Mouse (Mus musculus): ENCODE results near the gene Syngr2. TPM values are rescaled to one million over a fixed set of nuclear protein-coding genes. Genes with fewer than 3 reads are reported as not detected.
"Not testable (repeated sequence)": the region's sequence is repeated elsewhere in the genome, so short reads cannot be mapped to it uniquely, and the experiment has no call there.

Gene Syngr2
- polyA plus RNA-seq, 1 experiment from 2014 or later: 13.1 TPM

GRCm38 (mm10) chr11:117826164-117826563 is 16.7 kb downstream of the Syngr2 start:
- peak overlapping the region; percentile 76 for H3K4me2 ChIP-seq (ENCODE audit: low read length)
- H3K27me3 ChIP-seq (replicated peaks; ENCODE audit: control insufficient read depth, insufficient read depth, low read length): no peaks in the 10 kb centered on the region
- H3K27ac ChIP-seq (ENCODE audit: low read length): peak overlapping the region; percentile 47
- peak overlapping the region; percentile 50 for H3K4me3 ChIP-seq (replicated peaks; ENCODE audit: low read length)
- 3% methylated on average over 5 of the region's 5 CpGs for WGBS
- no peaks in the 10 kb centered on the region for H3K9me3 ChIP-seq (ENCODE audit: control insufficient read depth, low read length)
- H3K4me1 ChIP-seq (replicated peaks; ENCODE audit: control insufficient read depth, insufficient read depth, low read length): peaks cover 31% of the 10 kb centered on the region
- no peaks in the 10 kb centered on the region for H3K36me3 ChIP-seq (ENCODE audit: control insufficient read depth, insufficient read depth)
- ATAC-seq: peak; percentile 21
- peak overlapping the region; percentile 53 for H3K9ac ChIP-seq (replicated peaks; ENCODE audit: low read depth, low read length)

DNA sequence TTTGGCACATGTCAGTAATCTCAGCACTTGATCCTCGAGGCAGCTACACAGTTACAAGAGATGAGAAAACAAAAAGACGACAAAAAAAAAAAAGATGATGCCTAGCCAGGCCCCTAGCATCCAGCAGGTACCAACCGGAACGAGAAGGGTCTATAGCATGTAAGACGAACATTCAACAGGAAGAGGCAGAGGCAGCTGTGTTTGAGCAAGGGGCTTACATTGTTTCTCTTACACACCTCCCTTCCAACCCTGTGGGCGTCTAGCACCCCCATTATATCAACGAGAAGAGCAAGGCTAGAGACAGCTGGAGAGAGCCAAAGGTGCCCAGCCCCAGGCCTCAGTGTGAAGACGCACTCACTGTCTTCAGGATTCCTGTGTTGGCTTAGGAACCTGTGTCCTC is 17.4 kb downstream of the Syngr2 start:
- WGBS: 53% methylated on average over 8 of the region's 8 CpGs
- ATAC-seq: no peak
- Histone ChIP-seq H3K4me1 (replicated peaks; ENCODE audit: control insufficient read depth, insufficient read depth, low read length) (peaks cover 31% of the 10 kb centered on the region), H3K4me2 (ENCODE audit: low read length) (peak overlapping the region; percentile 76; the same call in 1 of the 2 replicates), H3K27me3 (replicated peaks; ENCODE audit: control insufficient read depth, insufficient read depth, low read length) (no peaks in the 10 kb centered on the region), H3K9me3 (ENCODE audit: control insufficient read depth, low read length) (no peaks in the 10 kb centered on the region), H3K27ac (ENCODE audit: low read length) (no peak overlapping the region), H3K9ac (replicated peaks; ENCODE audit: low read depth, low read length) (no peak overlapping the region), H3K4me3 (replicated peaks; ENCODE audit: low read length) (no peak overlapping the region), H3K36me3 (ENCODE audit: control insufficient read depth, insufficient read depth) (no peaks in the 10 kb centered on the region)

- Histone ChIP-seq H3K4me2 (ENCODE audit: low read length) (no peak overlapping the region), H3K27me3 (replicated peaks; ENCODE audit: control insufficient read depth, insufficient read depth, low read length) (no peaks in the 10 kb centered on the region), H3K4me1 (replicated peaks; ENCODE audit: control insufficient read depth, insufficient read depth, low read length) (peaks cover 36% of the 10 kb centered on the region), H3K9ac (replicated peaks; ENCODE audit: low read depth, low read length) (no peak overlapping the region), H3K4me3 (replicated peaks; ENCODE audit: low read length) (no peak overlapping the region), H3K9me3 (ENCODE audit: control insufficient read depth, low read length) (no peaks in the 10 kb centered on the region), H3K36me3 (ENCODE audit: control insufficient read depth, insufficient read depth) (no peaks in the 10 kb centered on the region), H3K27ac (ENCODE audit: low read length) (no peak overlapping the region)
- ATAC-seq: no peak
- WGBS: 66% methylated on average over 3 of the region's 3 CpGs
Observed at GRCm38 (mm10) chr11:117827386-117827785, 17.9 kb downstream of the Syngr2 start.

DNA sequence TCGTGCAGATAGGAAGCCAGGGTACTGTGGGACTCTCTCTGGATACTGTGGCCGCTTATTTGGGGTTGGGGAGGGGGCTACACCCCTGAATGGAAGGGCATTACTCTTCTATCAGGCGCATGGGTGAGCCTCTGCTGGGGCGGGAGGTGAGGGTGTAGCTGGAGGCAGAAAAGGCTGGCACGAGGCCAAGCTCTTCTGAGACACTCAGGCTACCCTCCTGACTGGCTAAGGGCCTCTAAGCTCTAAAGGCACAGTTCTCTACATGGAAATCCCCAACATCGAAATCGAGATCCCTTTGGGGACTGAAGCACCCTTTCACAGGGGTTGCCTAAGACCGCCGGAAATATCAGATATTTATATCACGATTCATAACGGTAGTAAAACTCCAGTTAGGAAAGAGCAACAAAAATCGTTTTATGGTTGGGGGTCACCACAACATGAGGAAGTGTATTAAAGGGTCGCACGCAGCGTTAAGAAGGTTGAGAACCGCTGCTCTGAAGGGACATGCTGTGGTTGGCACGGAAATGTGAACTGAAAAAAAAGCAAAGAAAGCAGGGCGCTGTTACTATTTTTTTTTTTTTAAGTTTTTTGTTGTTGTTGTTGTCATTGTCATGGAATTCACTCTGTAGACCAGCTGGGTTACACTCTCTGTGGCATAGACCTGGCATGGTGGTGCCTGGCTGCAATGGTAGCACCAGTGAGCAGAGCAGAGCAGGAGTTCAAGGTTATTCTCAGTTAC is 18.9 kb downstream of the Syngr2 start:
- peaks cover 37% of the 10 kb centered on the region for H3K4me1 ChIP-seq (replicated peaks; ENCODE audit: control insufficient read depth, insufficient read depth, low read length)
- H3K9ac ChIP-seq (replicated peaks; ENCODE audit: low read depth, low read length): no peak overlapping the region
- ATAC-seq: no peak
- H3K9me3 ChIP-seq (ENCODE audit: control insufficient read depth, low read length): no peaks in the 10 kb centered on the region
- H3K27me3 ChIP-seq (replicated peaks; ENCODE audit: control insufficient read depth, insufficient read depth, low read length): no peaks in the 10 kb centered on the region
- H3K36me3 ChIP-seq (ENCODE audit: control insufficient read depth, insufficient read depth): no peaks in the 10 kb centered on the region
- H3K27ac ChIP-seq (ENCODE audit: low read length): no peak overlapping the region
- no peak overlapping the region for H3K4me3 ChIP-seq (replicated peaks; ENCODE audit: low read length)
- H3K4me2 ChIP-seq (ENCODE audit: low read length): no peak overlapping the region
- WGBS: 72% methylated on average over 18 of the region's 18 CpGs

- Histone ChIP-seq H3K27ac (ENCODE audit: low read length) (no peak overlapping the region), H3K4me2 (ENCODE audit: low read length) (no peak overlapping the region), H3K9ac (replicated peaks; ENCODE audit: low read depth, low read length) (no peak overlapping the region), H3K9me3 (ENCODE audit: control insufficient read depth, low read length) (no peaks in the 10 kb centered on the region), H3K27me3 (replicated peaks; ENCODE audit: control insufficient read depth, insufficient read depth, low read length) (no peaks in the 10 kb centered on the region), H3K36me3 (ENCODE audit: control insufficient read depth, insufficient read depth) (no peaks in the 10 kb centered on the region), H3K4me3 (replicated peaks; ENCODE audit: low read length) (no peak overlapping the region), H3K4me1 (replicated peaks; ENCODE audit: control insufficient read depth, insufficient read depth, low read length) (peaks cover 35% of the 10 kb centered on the region)
- 56% methylated on average over 9 of the region's 9 CpGs for whole genome bisulfite sequencing
- no peak for ATAC-seq
Observed at GRCm38 (mm10) chr11:117828888-117829604, 19.6 kb downstream of the Syngr2 start.

DNA sequence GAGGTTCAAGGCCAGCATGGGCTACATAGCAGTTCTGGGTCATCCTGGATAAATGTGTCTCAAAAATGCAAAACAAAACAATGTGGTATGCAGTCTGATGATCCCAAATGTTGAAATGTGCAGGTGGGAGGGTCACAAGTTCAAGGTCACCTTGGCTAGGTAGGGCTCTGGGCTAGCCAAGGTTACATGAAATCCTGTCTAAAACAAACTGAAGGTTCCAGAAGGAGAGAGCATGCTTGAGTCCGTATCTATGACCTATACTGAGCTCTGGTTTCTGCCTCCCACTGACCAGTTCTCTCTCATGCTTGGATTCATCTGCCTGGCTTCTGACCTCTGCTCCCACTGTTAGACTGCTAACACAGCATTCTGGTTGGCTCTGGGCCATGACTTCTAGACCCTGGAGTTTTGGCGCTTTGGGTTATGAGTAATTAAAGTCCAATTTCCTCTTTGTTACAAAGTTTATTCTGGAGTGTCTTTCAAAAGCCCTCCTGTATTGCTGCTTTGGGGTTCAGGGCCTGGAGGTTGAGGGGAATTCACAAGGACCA is 20.3 kb downstream of the Syngr2 start:
- Histone ChIP-seq H3K4me2 (ENCODE audit: low read length) (no peak overlapping the region), H3K4me1 (replicated peaks; ENCODE audit: control insufficient read depth, insufficient read depth, low read length) (peaks cover 30% of the 10 kb centered on the region), H3K27me3 (replicated peaks; ENCODE audit: control insufficient read depth, insufficient read depth, low read length) (no peaks in the 10 kb centered on the region), H3K27ac (ENCODE audit: low read length) (no peak overlapping the region), H3K9ac (replicated peaks; ENCODE audit: low read depth, low read length) (no peak overlapping the region), H3K36me3 (ENCODE audit: control insufficient read depth, insufficient read depth) (no peaks in the 10 kb centered on the region), H3K4me3 (replicated peaks; ENCODE audit: low read length) (no peak overlapping the region), H3K9me3 (ENCODE audit: control insufficient read depth, low read length) (no peaks in the 10 kb centered on the region)
- ATAC-seq: no peak
- WGBS: 87% methylated on average over 2 of the region's 2 CpGs

GRCm38 (mm10) chr11:117830401-117830800 is 20.9 kb downstream of the Syngr2 start:
- H3K4me2 ChIP-seq (ENCODE audit: low read length): no peak overlapping the region
- 55% methylated on average over 9 of the region's 9 CpGs for WGBS
- H3K27me3 ChIP-seq (replicated peaks; ENCODE audit: control insufficient read depth, insufficient read depth, low read length): no peaks in the 10 kb centered on the region
- no peak overlapping the region for H3K27ac ChIP-seq (ENCODE audit: low read length)
- no peaks in the 10 kb centered on the region for H3K36me3 ChIP-seq (ENCODE audit: control insufficient read depth, insufficient read depth)
- H3K9me3 ChIP-seq (ENCODE audit: control insufficient read depth, low read length): no peaks in the 10 kb centered on the region
- H3K4me1 ChIP-seq (replicated peaks; ENCODE audit: control insufficient read depth, insufficient read depth, low read length): peaks cover 26% of the 10 kb centered on the region
- H3K4me3 ChIP-seq (replicated peaks; ENCODE audit: low read length): no peak overlapping the region
- H3K9ac ChIP-seq (replicated peaks; ENCODE audit: low read depth, low read length): no peak overlapping the region
- ATAC-seq: no peak

GRCm38 (mm10) chr11:117832086-117832969 is 22.9 kb downstream of the Syngr2 start:
- Histone ChIP-seq H3K4me1 (replicated peaks; ENCODE audit: control insufficient read depth, insufficient read depth, low read length) (peaks cover 15% of the 10 kb centered on the region), H3K9ac (replicated peaks; ENCODE audit: low read depth, low read length) (peak overlapping the region; percentile 50), H3K27ac (ENCODE audit: low read length) (no peak overlapping the region)

GRCm38 (mm10) chr11:117833509-117833908 is 24.0 kb downstream of the Syngr2 start:
- not testable (repeated sequence) for H3K36me3 ChIP-seq (ENCODE audit: control insufficient read depth, insufficient read depth); H3K27ac ChIP-seq (ENCODE audit: low read length); ATAC-seq; H3K9ac ChIP-seq (replicated peaks; ENCODE audit: low read depth, low read length); H3K4me3 ChIP-seq (replicated peaks; ENCODE audit: low read length); H3K27me3 ChIP-seq (replicated peaks; ENCODE audit: control insufficient read depth, insufficient read depth, low read length); H3K9me3 ChIP-seq (ENCODE audit: control insufficient read depth, low read length); H3K4me2 ChIP-seq (ENCODE audit: low read length)
- WGBS: 96% methylated on average over 4 of the region's 6 CpGs
- H3K4me1 ChIP-seq (replicated peaks; ENCODE audit: control insufficient read depth, insufficient read depth, low read length): peaks cover 11% of the 10 kb centered on the region

More at GRCm38 (mm10) chr11:117832086-117832969, 22.9 kb downstream of the Syngr2 start:
- WGBS: 17% methylated on average over 28 of the region's 28 CpGs
- Histone ChIP-seq H3K27me3 (replicated peaks; ENCODE audit: control insufficient read depth, insufficient read depth, low read length) (no peaks in the 10 kb centered on the region), H3K9me3 (ENCODE audit: control insufficient read depth, low read length) (no peaks in the 10 kb centered on the region), H3K4me3 (replicated peaks; ENCODE audit: low read length) (peak overlapping the region; percentile 42), H3K36me3 (ENCODE audit: control insufficient read depth, insufficient read depth) (no peaks in the 10 kb centered on the region), H3K4me2 (ENCODE audit: low read length) (peak overlapping the region; percentile 53)
- peak; percentile 79 for ATAC-seq
